Mouse (Mus musculus) liver, embryonic 13.5 days (tissue): ENCODE measurements around the gene Syn3. TPM values are rescaled to one million over a fixed set of nuclear protein-coding genes. Genes with fewer than 3 reads are reported as not detected.
A peak's percentile ranks its signal among the peaks of the same experiment; 100 is the strongest.

Experiments used
- ATAC-seq: fragments of 200-750 bp; cut with Nextera tagmentation; 2 replicates; pipeline ENCODE4 v1.8.0; 2017; ENCODE audit warnings: low read depth, mild to moderate bottlenecking, moderate number of reproducible peaks, moderate library complexity
- DNase-seq: peaks from one replicate; pipeline ENCODE4 v3.0.0; 2022
- H3K27ac ChIP-seq: fragments of 300-500 bp; sonication (generic); 2 replicates; pipeline ENCODE4 v1.5.1; 2015; ENCODE audit warnings: moderate library complexity, mild to moderate bottlenecking, inconsistent platforms
- H3K27me3 ChIP-seq: fragments of 300-500 bp; sonication (generic); 2 replicates; pipeline ENCODE4 v1.6.1; 2015; ENCODE audit warnings: mild to moderate bottlenecking, inconsistent platforms
- H3K36me3 ChIP-seq: fragments of 300-500 bp; sonication (generic); 2 replicates; pipeline ENCODE4 v1.6.1; 2015; ENCODE audit warnings: mild to moderate bottlenecking, inconsistent platforms
- H3K4me1 ChIP-seq: fragments of 300-500 bp; sonication (generic); replicated peaks from 2 replicates; pipeline ENCODE4 v1.6.1; 2015; ENCODE audit warnings: inconsistent platforms
- H3K4me2 ChIP-seq: fragments of 300-500 bp; sonication (generic); 2 replicates; pipeline ENCODE4 v1.6.1; 2015; ENCODE audit warnings: inconsistent platforms, mild to moderate bottlenecking, moderate library complexity
- H3K4me3 ChIP-seq: fragments of 300-500 bp; sonication (generic); replicated peaks from 2 replicates; pipeline ENCODE4 v1.5.1; 2015; ENCODE audit warnings: mild to moderate bottlenecking, inconsistent platforms
- H3K9ac ChIP-seq: fragments of 300-500 bp; sonication (generic); 2 replicates; pipeline ENCODE4 v1.6.1; 2015; ENCODE audit warnings: mild to moderate bottlenecking, inconsistent platforms
- H3K9me3 ChIP-seq: fragments of 300-500 bp; sonication (generic); replicated peaks from 2 replicates; pipeline ENCODE4 v1.6.1; 2016; ENCODE audit warnings: inconsistent platforms
- WGBS: fragments of 180-500 bp; shearing (Covaris S2); methylation state at CpG from one replicate; pipeline ENCODE4 v1.1.7; 2015; ENCODE audit not compliant: insufficient replicate concordance; 5-methylcytosine and 5-hydroxymethylcytosine counted together
- polyA plus RNA-seq: library from polyadenylated mRNA; unstranded; fragments of >200 nt; fragmentation: Nextera tagmentation; extraction: Ambion mirVana; gene quantifications from 2 replicates; pipeline ENCODE4 v1.2.1, GENCODE M21; 2015

The Syn3 gene
- polyA plus RNA-seq, 1 experiment from 2014 or later = 0.14 TPM

GRCm38 (mm10) chr10:86302318-86302648 lies 196.4 kb downstream of the Syn3 start:
- no peak for ATAC-seq
- Histone ChIP-seq H3K4me3 (peak overlapping the region; percentile 52; the same call in 1 of the 2 replicates), H3K4me1 (peaks cover 39% of the 10 kb centered on the region), H3K27ac (peak overlapping the region; percentile 0; the same call in 1 of the 2 replicates), H3K4me2 (peak overlapping the region; percentile 75), H3K36me3 (no peaks in the 10 kb centered on the region), H3K9me3 (no peaks in the 10 kb centered on the region), H3K9ac (no peak overlapping the region; the same call in 1 of the 2 replicates), H3K27me3 (peaks cover 50% of the 10 kb centered on the region)
- DNase-seq = no peak
- WGBS = 57% methylated on average over 4 of the region's 4 CpGs

DNA sequence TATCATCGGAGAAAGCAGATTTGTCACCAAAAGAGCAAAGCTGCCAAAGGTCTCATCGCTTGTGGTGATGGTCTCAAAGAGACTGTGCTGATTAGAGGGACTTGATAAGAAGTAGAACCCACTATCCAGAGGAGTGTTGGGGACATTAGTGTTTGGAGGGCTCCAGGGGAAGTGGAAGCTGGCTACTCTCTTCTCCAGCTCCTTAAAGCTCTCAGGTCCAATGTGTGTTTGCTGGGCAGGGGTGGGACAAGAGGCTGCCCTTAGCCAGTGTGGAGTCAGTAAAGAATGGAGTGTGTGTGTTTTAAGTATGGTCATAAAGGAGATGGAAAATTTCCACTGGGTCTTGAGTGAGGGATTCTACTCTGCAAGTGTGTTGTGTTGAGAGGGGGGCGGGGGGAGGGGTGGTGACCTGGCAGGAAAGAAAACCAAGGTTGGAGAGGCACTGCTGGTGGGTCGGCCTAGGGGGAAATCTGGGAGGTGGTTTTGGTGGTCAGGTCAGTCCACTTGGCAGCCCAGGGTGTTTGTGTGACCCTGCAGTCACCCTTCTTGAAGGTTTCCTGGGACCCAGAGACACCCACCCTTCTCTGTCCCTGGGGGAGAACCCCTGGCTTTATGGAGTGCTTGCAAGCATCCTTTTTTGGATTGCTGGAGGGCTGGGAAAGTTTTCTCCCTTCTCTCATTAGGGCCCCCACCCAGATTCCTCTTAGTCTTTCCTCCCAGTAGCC lies 196.9 kb downstream of the Syn3 start:
- H3K36me3 ChIP-seq = no peaks in the 10 kb centered on the region
- H3K4me3 ChIP-seq = peak overlapping the region; percentile 52
- H3K4me2 ChIP-seq = peak overlapping the region; percentile 75
- H3K9ac ChIP-seq = peak overlapping the region; percentile 13
- peaks cover 53% of the 10 kb centered on the region for H3K27me3 ChIP-seq
- H3K9me3 ChIP-seq = no peaks in the 10 kb centered on the region
- no peak for ATAC-seq
- no peak for DNase-seq
- H3K4me1 ChIP-seq = peaks cover 39% of the 10 kb centered on the region
- peak overlapping the region; percentile 0; the same call in 1 of the 2 replicates for H3K27ac ChIP-seq
- WGBS = 26% methylated on average over 4 of the region's 4 CpGs

- no peak overlapping the region for H3K27ac ChIP-seq
- H3K4me2 ChIP-seq = peak overlapping the region; percentile 75
- DNase-seq (no peak), ATAC-seq (no peak)
- H3K27me3 ChIP-seq = peaks cover 59% of the 10 kb centered on the region
- peak overlapping the region; percentile 49; the same call in 1 of the 2 replicates for H3K9ac ChIP-seq
- peaks cover 39% of the 10 kb centered on the region for H3K4me1 ChIP-seq
- H3K36me3 ChIP-seq = no peaks in the 10 kb centered on the region
- peak overlapping the region; percentile 52 for H3K4me3 ChIP-seq
- 4% methylated on average over 10 of the region's 10 CpGs for WGBS
- H3K9me3 ChIP-seq = no peaks in the 10 kb centered on the region
Measured at GRCm38 (mm10) chr10:86301117-86301490, 197.6 kb downstream of the Syn3 start.

DNA sequence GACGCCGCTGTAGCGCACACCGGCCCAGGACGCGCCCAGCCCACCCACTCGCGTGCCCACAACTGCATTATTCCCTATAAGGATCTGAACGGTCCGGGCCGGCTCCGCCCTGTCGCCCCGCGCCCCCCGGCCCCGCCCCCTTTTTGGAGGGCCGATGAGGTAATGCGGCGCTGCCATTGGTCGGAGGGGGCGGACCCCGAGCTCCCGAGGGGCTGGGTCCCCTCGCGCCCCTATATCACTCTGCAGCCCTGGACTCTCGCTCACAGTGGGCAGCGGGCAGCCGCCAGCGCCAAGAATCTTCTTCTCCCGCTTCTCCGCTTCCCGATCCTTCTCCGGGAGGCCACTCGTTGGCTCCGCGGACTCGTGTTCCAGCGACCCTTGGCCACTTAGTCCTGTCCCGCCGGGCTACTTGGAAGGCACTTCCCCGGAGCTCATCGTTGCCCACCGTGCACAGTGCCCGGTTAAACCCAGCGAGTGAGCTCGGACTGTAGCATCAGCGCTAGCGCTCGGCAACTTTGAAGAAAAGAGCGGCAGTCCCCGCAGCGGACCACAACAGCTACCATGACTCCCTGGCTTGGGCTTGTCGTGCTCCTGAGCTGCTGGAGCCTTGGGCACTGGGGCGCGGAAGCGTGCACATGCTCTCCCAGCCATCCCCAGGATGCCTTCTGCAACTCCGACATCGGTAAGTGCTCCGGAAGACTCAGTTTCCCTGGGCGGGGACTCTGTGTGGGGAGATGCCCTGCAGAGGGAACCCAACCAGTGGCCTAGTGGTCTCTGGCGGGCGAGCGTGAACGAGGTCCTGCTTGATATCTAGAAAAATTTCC lies 198.2 kb downstream of the Syn3 start, which contains the start of gene Timp3:
Timp3 (plus strand) TSS at position 80 of the 824 bp plus-strand sequence.
- peak within 1 kb of the TSS; percentile 75 for H3K4me2 ChIP-seq
- peaks cover 60% of the 10 kb centered on the region for H3K27me3 ChIP-seq
- WGBS = 2% methylated on average over 56 of the region's 65 CpGs
- H3K4me3 ChIP-seq = peak within 1 kb of the TSS; percentile 52
- no peak within 1 kb of the TSS for H3K27ac ChIP-seq
- H3K36me3 ChIP-seq = no peaks in the 10 kb centered on the region
- H3K9ac ChIP-seq = peak within 1 kb of the TSS; percentile 49
- no peaks in the 10 kb centered on the region for H3K9me3 ChIP-seq
- peaks cover 39% of the 10 kb centered on the region for H3K4me1 ChIP-seq
- ATAC-seq (peak; percentile 55), DNase-seq (no peak)

- no peak for DNase-seq
- Histone ChIP-seq H3K27me3 (peaks cover 64% of the 10 kb centered on the region), H3K27ac (no peak overlapping the region), H3K4me2 (peak overlapping the region; percentile 75), H3K4me1 (peaks cover 39% of the 10 kb centered on the region), H3K9ac (0 out of 2 replicates have a peak overlapping the region, but pooled peaks have one; percentile 49), H3K36me3 (no peaks in the 10 kb centered on the region), H3K4me3 (peak overlapping the region; percentile 52), H3K9me3 (no peaks in the 10 kb centered on the region)
- 34% methylated on average over 6 of the region's 6 CpGs for WGBS
- ATAC-seq = no peak
Measured at GRCm38 (mm10) chr10:86299795-86300194, 198.9 kb downstream of the Syn3 start.

- no peak for ATAC-seq
- no peak overlapping the region for H3K27ac ChIP-seq
Measured at GRCm38 (mm10) chr10:86298326-86298725, 200.4 kb downstream of the Syn3 start.

GRCm38 (mm10) chr10:86297307-86297706 lies 201.4 kb downstream of the Syn3 start:
- Histone ChIP-seq H3K4me2 (no peak overlapping the region), H3K27ac (no peak overlapping the region), H3K9me3 (no peaks in the 10 kb centered on the region), H3K27me3 (peaks cover 70% of the 10 kb centered on the region), H3K9ac (no peak overlapping the region), H3K4me1 (peaks cover 22% of the 10 kb centered on the region), H3K36me3 (no peaks in the 10 kb centered on the region), H3K4me3 (no peak overlapping the region)
- DNase-seq = no peak
- 56% methylated on average over 2 of the region's 2 CpGs for WGBS
- ATAC-seq = no peak

More at GRCm38 (mm10) chr10:86298326-86298725, 200.4 kb downstream of the Syn3 start:
- Histone ChIP-seq H3K4me1 (peaks cover 33% of the 10 kb centered on the region), H3K9ac (no peak overlapping the region), H3K4me2 (no peak overlapping the region), H3K36me3 (no peaks in the 10 kb centered on the region), H3K4me3 (no peak overlapping the region), H3K27me3 (peaks cover 70% of the 10 kb centered on the region), H3K9me3 (no peaks in the 10 kb centered on the region)
- DNase-seq = no peak
- WGBS = 66% methylated on average over 6 of the region's 6 CpGs

DNA sequence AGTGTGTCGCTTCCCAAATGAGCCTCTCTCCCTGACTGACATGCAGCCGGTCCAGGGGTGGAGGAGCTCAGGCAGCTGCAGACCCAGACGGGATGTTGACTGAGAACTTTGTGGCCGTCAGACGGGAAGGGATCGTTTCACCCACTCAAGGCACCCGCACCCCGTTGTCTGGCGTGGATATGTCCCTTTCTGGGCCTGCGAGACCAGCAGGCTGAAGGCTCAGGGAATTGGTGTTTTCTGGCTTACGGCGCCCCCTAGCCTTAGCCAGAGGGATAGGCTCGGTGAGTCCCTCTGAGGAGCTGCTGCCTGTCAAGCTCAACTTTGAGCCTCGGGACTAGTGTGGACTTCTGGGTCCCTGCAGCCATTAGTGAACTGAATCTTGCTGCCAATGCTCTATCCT lies 202.6 kb downstream of the Syn3 start:
- no peak overlapping the region for H3K9ac ChIP-seq
- 2% methylated on average over 14 of the region's 14 CpGs for WGBS
- DNase-seq (peak; percentile 46), ATAC-seq (peak; percentile 49; the same call in 1 of the 2 replicates)
- H3K4me2 ChIP-seq = peak overlapping the region; percentile 51
- peaks cover 58% of the 10 kb centered on the region for H3K27me3 ChIP-seq
- no peak overlapping the region for H3K4me3 ChIP-seq
- H3K36me3 ChIP-seq = no peaks in the 10 kb centered on the region
- H3K4me1 ChIP-seq = peaks cover 12% of the 10 kb centered on the region
- no peak overlapping the region for H3K27ac ChIP-seq
- H3K9me3 ChIP-seq = no peaks in the 10 kb centered on the region

DNA sequence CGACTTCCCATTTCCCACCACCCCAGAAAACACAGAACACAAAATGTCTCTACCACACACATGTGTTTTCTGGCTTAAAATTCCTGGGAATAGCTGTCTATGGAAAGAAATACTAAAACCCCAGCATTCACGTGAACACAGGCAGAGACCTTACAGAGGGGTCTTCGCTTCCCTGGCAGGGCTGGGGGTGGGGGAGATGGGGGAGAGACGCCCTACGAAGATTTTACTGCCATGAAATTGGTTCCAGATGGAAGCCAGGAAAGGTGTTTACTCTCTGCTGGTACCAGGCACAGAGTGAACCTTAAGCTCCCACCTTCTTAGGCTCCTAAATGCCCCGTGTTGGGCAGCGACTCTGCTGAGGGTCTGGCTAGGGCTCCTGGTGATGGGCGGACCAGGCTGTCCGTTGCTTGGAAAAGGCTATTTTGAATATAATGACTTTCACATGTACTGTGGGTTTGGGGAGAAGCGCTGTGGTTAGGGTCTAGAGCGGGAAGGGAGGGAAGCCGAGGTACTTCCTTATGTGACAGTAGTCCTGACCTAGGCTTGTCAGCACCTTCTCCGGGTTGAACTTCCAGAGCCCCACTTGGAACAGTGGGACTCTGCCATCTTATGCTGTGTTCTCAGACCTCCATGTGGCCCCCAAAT lies 203.1 kb downstream of the Syn3 start:
- H3K9me3 ChIP-seq = no peaks in the 10 kb centered on the region
- H3K36me3 ChIP-seq = no peaks in the 10 kb centered on the region
- peaks cover 53% of the 10 kb centered on the region for H3K27me3 ChIP-seq
- no peak overlapping the region for H3K9ac ChIP-seq
- H3K4me3 ChIP-seq = no peak overlapping the region
- H3K4me2 ChIP-seq = peak overlapping the region; percentile 51
- DNase-seq (no peak), ATAC-seq (no peak)
- 12% methylated on average over 13 of the region's 13 CpGs for WGBS
- H3K27ac ChIP-seq = no peak overlapping the region
- H3K4me1 ChIP-seq = peaks cover 7% of the 10 kb centered on the region

GRCm38 (mm10) chr10:86294599-86295365 lies 203.9 kb downstream of the Syn3 start:
- H3K9ac ChIP-seq = no peak overlapping the region
- DNase-seq (no peak), ATAC-seq (no peak)
- H3K4me2 ChIP-seq = no peak overlapping the region
- H3K27me3 ChIP-seq = peaks cover 45% of the 10 kb centered on the region
- H3K4me3 ChIP-seq = no peak overlapping the region
- no peak overlapping the region for H3K27ac ChIP-seq
- H3K9me3 ChIP-seq = no peaks in the 10 kb centered on the region
- WGBS = 59% methylated on average over 10 of the region's 10 CpGs
- H3K36me3 ChIP-seq = no peaks in the 10 kb centered on the region
- no peaks in the 10 kb centered on the region for H3K4me1 ChIP-seq
